Mouse (Mus musculus) G1E-ER4 (cell line): ENCODE measurements around the gene Vmn2r43. TPM values are rescaled to one million over a fixed set of nuclear protein-coding genes. Genes with fewer than 3 reads are reported as not detected.
"Not testable (repeated sequence)": the region's sequence is repeated elsewhere in the genome, so short reads cannot be mapped to it uniquely, and the experiment has no call there.

Experiments
- GATA1 ChIP-seq: IDR thresholded peaks from one replicate; pipeline ENCODE4 v1.8.0; 2012; ENCODE audit warnings: low read length, inconsistent platforms
- polyA plus RNA-seq: library from polyadenylated mRNA; stranded (reverse); fragments of >175 nt; gene quantifications from 2 replicates; pipeline ENCODE4 v1.2.3, GENCODE M21; 2012

The Vmn2r43 gene
- not detected in 2 replicates for polyA plus RNA-seq

GRCm38 (mm10) chr7:8260499-8260898, at the start of gene Vmn2r43:
TSS of gene Vmn2r43 (minus strand) at chr7:8260599.
- not testable (repeated sequence) for TF ChIP-seq GATA1

- TF ChIP-seq GATA1, result not testable (repeated sequence)
These were observed 60.2 kb downstream of the Vmn2r43 start, which contains the start of gene Vmn2r42 for GRCm38 (mm10) chr7:8200220-8200619. TSS of gene Vmn2r42 (minus strand) at chr7:8200320.

Other genes with a start within 250 kb of the Vmn2r43 start
- not detected in 2 replicates for gene Vmn2r41, start 98.9 kb downstream of the Vmn2r43 start, polyA plus RNA-seq
- not detected in 2 replicates for gene Vmn2r42, start 60.3 kb downstream of the Vmn2r43 start, polyA plus RNA-seq
- gene Vmn2r44, start 122.7 kb upstream of the Vmn2r43 start, polyA plus RNA-seq, result not detected in 2 replicates
- gene Vmn2r45, start 228.5 kb upstream of the Vmn2r43 start, polyA plus RNA-seq, result not detected in 2 replicates